Mouse (Mus musculus): ENCODE measurements around the gene Scyl3.

DNA sequence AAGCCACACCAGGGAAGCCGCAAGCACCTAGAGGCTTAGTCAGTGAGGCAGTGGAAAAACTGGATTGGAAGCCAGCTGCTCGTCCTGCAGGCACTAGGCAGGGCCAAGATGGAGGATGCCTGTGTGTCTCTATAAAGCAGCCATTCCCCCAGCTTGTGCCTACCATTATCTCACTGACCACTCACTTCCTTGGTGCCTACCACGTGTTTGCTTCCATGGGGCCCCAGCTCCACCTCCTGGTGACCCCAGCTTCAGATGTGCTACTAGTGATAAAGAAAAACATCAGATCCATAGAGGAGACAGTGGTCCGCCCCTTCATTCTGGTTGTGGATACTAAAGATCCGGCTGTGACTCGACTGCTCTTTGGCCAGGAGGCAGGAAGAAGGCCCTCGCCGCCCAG lies 2.9 kb downstream of the Scyl3 start:
- TF ChIP-seq POLR2A (IDR thresholded peaks at IDR 0.05; ENCODE audit: borderline replicate concordance, extremely low read depth, insufficient read depth, insufficient read length, poor library complexity, severe bottlenecking) (no peak), CTCF (IDR thresholded peaks at IDR 0.05; ENCODE audit: borderline replicate concordance, extremely low read depth, insufficient read depth, insufficient read length) (no peak)
